Mouse (Mus musculus) brain, embryonic 14.5 days (tissue): ENCODE measurements around the gene Bet1l.

Experiments used
- CTCF ChIP-seq: fragments of 200-500 bp; IDR thresholded peaks from 2 replicates; pipeline ENCODE4 v1.5.1; 2012; ENCODE audit warnings: inconsistent platforms, mild to moderate bottlenecking, moderate library complexity, borderline replicate concordance; ENCODE audit not compliant: insufficient read depth, insufficient read length; ENCODE audit errors: extremely low read depth
- POLR2A ChIP-seq: fragments of 200-500 bp; IDR thresholded peaks from 2 replicates; pipeline ENCODE4 v1.6.1; 2012; ENCODE audit warnings: mild to moderate bottlenecking, inconsistent platforms, borderline replicate concordance; ENCODE audit not compliant: poor library complexity, insufficient read depth, insufficient read length, severe bottlenecking; ENCODE audit errors: extremely low read depth

DNA sequence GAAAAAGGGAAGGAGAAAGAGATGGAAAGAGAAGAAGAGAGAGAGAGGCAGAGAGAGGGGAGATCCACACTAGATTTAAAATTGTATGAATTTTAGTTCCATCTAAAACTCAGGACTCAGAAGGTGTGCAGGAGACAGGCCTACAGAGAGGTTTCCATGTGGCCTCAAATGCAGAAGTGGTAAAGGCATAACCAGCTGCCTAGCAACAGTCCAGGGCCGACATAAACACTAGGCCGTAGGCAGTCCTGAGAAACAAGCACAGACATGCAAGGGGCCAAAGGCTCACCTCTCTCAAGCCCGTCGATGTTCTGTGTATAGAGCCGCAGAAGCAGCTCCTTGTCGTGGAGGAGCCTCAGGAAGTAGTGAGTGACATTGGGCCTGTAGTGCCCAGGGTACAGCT, 20.0 kb upstream of the Bet1l start:
- TF ChIP-seq POLR2A (no peak), CTCF (no peak)
